Mouse (Mus musculus) neural tube, embryonic 11.5 days (tissue): ENCODE measurements around the gene Cela1. TPM values are rescaled to one million over a fixed set of nuclear protein-coding genes. Genes with fewer than 3 reads are reported as not detected.

Source experiments
- ATAC-seq: fragments of 200-750 bp; cut with Nextera tagmentation; 2 replicates; pipeline ENCODE4 v1.8.0; 2017; ENCODE audit warnings: moderate number of reproducible peaks, mild to moderate bottlenecking, moderate TSS enrichment, moderate library complexity; ENCODE audit not compliant: insufficient read depth, low FRiP score, low TSS enrichment
- DNase-seq: peaks from one replicate; pipeline ENCODE4 v3.0.0-alpha.2; 2015; ENCODE audit warnings: low spot score
- H3K27ac ChIP-seq: fragments of 300-500 bp; sonication (generic); 2 replicates; pipeline ENCODE4 v1.5.1; 2014; ENCODE audit warnings: low read depth, mild to moderate bottlenecking, low read length
- H3K27me3 ChIP-seq: fragments of 300-500 bp; sonication (generic); 2 replicates; pipeline ENCODE4 v1.6.1; 2014; ENCODE audit warnings: mild to moderate bottlenecking, low read length, mixed read lengths; ENCODE audit not compliant: control insufficient read depth, insufficient read depth
- H3K36me3 ChIP-seq: fragments of 300-500 bp; sonication (generic); 2 replicates; pipeline ENCODE4 v1.6.1; 2014; ENCODE audit warnings: mild to moderate bottlenecking, low read length, moderate library complexity, mixed read lengths; ENCODE audit not compliant: control insufficient read depth, insufficient read depth
- H3K4me1 ChIP-seq: fragments of 300-500 bp; sonication (generic); 2 replicates; pipeline ENCODE4 v1.6.1; 2014; ENCODE audit warnings: low read length, mixed read lengths; ENCODE audit not compliant: control insufficient read depth, insufficient read depth
- H3K4me2 ChIP-seq: fragments of 300-500 bp; sonication (generic); 2 replicates; pipeline ENCODE4 v1.6.1; 2014; ENCODE audit warnings: low read depth, mild to moderate bottlenecking, moderate library complexity
- H3K4me3 ChIP-seq: fragments of 300-500 bp; sonication (generic); 2 replicates; pipeline ENCODE4 v1.5.1; 2014; ENCODE audit warnings: low read depth, low read length
- H3K9ac ChIP-seq: fragments of 300-500 bp; sonication (generic); 2 replicates; pipeline ENCODE4 v1.6.1; 2014; ENCODE audit warnings: mild to moderate bottlenecking, low read length
- H3K9me3 ChIP-seq: fragments of 300-500 bp; sonication (generic); 2 replicates; pipeline ENCODE4 v1.6.1; 2016; ENCODE audit warnings: low read length; ENCODE audit not compliant: control insufficient read depth
- WGBS: fragments of 180-500 bp; shearing (Covaris S2); extraction: QIAGEN DNeasy Blood & Tissue Kit; methylation state at CpG from one replicate; pipeline ENCODE4 v1.1.7; 2014; 5-methylcytosine and 5-hydroxymethylcytosine counted together
- polyA plus RNA-seq: library from polyadenylated mRNA; unstranded; fragments of >200 nt; fragmentation: Nextera tagmentation; extraction: Ambion mirVana; gene quantifications from 2 replicates; pipeline ENCODE4 v1.2.1, GENCODE M21; 2014

Gene Cela1
- polyA plus RNA-seq, 1 experiment from 2014 or later: 1.3 TPM

DNA sequence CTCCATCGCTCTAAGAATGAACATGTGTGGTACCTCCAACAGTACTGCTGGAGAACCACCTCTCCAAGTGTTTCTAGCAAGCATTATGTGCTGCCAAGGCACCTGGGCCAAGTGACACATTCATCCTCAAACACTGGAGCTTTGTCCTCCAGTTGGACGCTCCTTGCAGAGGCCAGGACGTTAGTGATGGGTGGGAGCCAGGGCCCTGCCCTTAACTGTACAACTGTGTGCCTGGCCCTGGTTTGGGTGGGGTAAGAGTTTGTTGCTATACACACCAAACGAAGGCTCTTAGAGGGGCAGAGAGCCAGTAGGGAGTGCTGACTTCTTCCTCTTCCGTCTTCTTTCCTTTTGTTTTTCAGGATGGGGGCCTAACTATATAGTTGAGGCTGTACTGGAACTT lies 12.7 kb upstream of the Cela1 start:
- Histone ChIP-seq H3K4me1 (no peaks in the 10 kb centered on the region), H3K27ac (no peak overlapping the region), H3K9me3 (no peaks in the 10 kb centered on the region), H3K4me3 (no peak overlapping the region), H3K36me3 (no peaks in the 10 kb centered on the region), H3K27me3 (0 out of 2 replicates have a peak, but pooled peaks cover 5% of the 10 kb centered on the region), H3K9ac (no peak overlapping the region), H3K4me2 (no peak overlapping the region)
- DNase-seq (no peak), ATAC-seq (no peak)
- 76% methylated on average over 5 of the region's 5 CpGs for WGBS

DNA sequence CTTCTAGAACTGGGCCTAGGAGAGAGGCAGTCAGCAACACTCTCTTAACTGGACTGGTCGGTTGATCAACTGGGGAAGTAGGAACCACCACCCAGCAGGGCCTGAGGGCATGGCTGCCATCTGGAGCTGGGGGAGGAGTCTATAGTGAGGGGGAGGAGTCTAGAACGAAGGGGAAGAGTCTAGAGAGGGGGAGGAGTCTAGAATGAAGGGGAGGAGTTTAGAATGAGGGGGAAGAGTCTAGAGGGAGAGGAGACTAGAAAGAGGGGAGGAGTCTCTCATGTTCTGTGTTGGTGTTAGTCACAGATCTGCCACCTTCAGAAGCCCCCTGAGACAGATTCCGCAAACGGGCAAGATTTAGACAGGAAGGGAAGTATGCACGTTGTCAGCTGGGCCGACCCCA lies 11.7 kb upstream of the Cela1 start:
- H3K4me3 ChIP-seq: no peak overlapping the region
- H3K9me3 ChIP-seq: no peaks in the 10 kb centered on the region
- ATAC-seq (no peak), DNase-seq (no peak)
- no peak overlapping the region for H3K9ac ChIP-seq
- 78% methylated on average over 6 of the region's 6 CpGs for WGBS
- H3K27me3 ChIP-seq: 0 out of 2 replicates have a peak, but pooled peaks cover 5% of the 10 kb centered on the region
- no peak overlapping the region for H3K4me2 ChIP-seq
- H3K36me3 ChIP-seq: no peaks in the 10 kb centered on the region
- no peak overlapping the region for H3K27ac ChIP-seq
- H3K4me1 ChIP-seq: no peaks in the 10 kb centered on the region

DNA sequence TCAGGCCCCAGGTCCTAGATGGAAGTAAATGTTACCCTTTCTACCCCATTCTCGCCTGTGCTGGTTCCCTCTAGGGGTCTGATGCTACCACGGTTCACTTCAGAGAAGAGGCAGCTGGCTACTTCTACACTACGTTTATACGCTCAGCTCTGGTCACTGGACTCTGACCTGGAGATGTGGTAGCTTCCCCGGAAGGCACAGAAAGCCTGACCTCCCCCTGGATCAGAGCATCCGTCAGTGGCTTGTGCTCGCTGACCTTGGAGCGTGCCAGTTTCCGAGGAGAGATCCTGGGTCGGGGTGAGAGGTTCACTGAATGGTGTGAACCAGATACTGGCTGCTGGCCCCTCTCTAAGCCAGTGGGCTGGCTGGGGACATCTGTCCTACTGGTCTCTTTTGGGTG lies 10.4 kb upstream of the Cela1 start:
- WGBS: 83% methylated on average over 10 of the region's 10 CpGs
- H3K9me3 ChIP-seq: no peaks in the 10 kb centered on the region
- H3K4me1 ChIP-seq: no peaks in the 10 kb centered on the region
- DNase-seq (no peak), ATAC-seq (no peak)
- no peaks in the 10 kb centered on the region for H3K27me3 ChIP-seq
- H3K9ac ChIP-seq: no peak overlapping the region
- H3K4me3 ChIP-seq: no peak overlapping the region
- H3K4me2 ChIP-seq: no peak overlapping the region
- no peaks in the 10 kb centered on the region for H3K36me3 ChIP-seq
- no peak overlapping the region for H3K27ac ChIP-seq

DNA sequence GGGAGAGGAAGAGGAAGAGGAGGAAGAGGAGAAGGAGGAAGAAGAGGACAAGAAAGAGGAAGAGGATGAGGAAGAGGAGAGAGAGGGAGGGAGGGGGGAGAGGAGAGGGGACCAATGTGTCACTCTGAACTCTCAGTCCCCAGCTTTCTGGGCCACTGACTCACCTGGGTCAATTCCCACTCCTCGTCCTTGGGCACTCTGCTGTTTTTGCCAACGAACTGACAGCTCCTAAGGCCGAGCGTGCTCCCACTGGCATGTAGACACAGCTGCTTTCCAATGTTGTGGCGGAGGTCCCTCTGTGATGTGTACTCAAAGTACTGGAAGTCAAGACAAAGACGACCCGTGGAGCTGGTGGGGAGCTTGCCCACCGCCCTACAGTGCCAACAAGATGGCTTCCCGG lies 6.7 kb upstream of the Cela1 start:
- no peak overlapping the region for H3K9ac ChIP-seq
- H3K9me3 ChIP-seq: no peaks in the 10 kb centered on the region; the same call in 1 of the 2 replicates
- no peak overlapping the region for H3K4me3 ChIP-seq
- no peaks in the 10 kb centered on the region for H3K36me3 ChIP-seq
- ATAC-seq (no peak), DNase-seq (no peak)
- no peak overlapping the region for H3K4me2 ChIP-seq
- 91% methylated on average over 9 of the region's 9 CpGs for WGBS
- H3K27ac ChIP-seq: no peak overlapping the region
- H3K4me1 ChIP-seq: no peaks in the 10 kb centered on the region
- no peaks in the 10 kb centered on the region for H3K27me3 ChIP-seq

DNA sequence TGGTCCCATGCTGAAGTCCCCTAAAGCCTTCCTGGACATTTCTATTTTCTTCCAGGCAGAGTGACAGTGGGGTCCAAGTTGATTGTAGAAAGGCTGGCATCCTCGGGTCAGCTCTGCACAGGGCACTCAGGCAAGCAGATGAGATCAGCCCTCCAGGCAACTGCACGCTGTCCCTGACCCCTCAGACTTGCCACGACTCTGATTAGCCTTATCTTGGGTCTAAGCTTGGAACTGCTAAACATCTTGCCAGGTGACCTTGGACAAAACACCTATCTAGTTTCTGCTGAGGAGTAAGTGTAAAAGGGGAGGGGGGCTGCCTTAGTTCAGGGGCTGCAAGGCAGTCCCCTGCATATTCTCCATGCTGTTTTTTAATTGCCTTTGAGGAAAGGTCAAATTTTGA lies 4.3 kb upstream of the Cela1 start:
- Histone ChIP-seq H3K27me3 (no peaks in the 10 kb centered on the region), H3K27ac (no peak overlapping the region), H3K4me1 (peaks cover 7% of the 10 kb centered on the region), H3K4me2 (no peak overlapping the region), H3K36me3 (no peaks in the 10 kb centered on the region), H3K9me3 (no peaks in the 10 kb centered on the region; the same call in 1 of the 2 replicates), H3K9ac (no peak overlapping the region), H3K4me3 (no peak overlapping the region)
- DNase-seq (no peak), ATAC-seq (no peak)
- 77% methylated on average over 3 of the region's 3 CpGs for WGBS

DNA sequence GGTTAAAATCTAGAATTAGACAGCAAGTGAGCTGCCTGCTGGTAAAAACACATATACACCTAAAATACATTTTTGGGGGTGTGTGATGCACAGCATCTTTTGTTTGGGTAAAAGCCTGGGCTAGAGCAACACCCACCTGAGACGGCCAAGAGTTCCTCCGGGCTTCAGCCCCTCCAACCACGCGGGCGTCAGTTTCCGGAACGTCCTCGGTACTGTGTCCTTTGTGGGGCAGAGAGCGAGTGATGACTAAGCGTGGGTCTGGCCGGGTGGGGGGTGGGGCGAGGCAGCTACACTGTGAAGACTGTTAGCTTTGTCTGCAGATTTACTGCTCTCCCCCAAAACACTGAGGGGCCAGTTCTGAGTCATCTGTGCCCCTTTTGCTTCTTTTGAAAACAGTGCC lies 732 bp downstream of the Cela1 start:
- WGBS: 47% methylated on average over 12 of the region's 12 CpGs
- Histone ChIP-seq H3K27ac (no peak overlapping the region), H3K9me3 (no peaks in the 10 kb centered on the region; the same call in 1 of the 2 replicates), H3K4me2 (no peak overlapping the region), H3K4me3 (no peak overlapping the region), H3K9ac (peak overlapping the region; percentile 26), H3K36me3 (no peaks in the 10 kb centered on the region), H3K4me1 (peaks cover 8% of the 10 kb centered on the region), H3K27me3 (no peaks in the 10 kb centered on the region)
- no peak for ATAC-seq
- DNase-seq: no peak

DNA sequence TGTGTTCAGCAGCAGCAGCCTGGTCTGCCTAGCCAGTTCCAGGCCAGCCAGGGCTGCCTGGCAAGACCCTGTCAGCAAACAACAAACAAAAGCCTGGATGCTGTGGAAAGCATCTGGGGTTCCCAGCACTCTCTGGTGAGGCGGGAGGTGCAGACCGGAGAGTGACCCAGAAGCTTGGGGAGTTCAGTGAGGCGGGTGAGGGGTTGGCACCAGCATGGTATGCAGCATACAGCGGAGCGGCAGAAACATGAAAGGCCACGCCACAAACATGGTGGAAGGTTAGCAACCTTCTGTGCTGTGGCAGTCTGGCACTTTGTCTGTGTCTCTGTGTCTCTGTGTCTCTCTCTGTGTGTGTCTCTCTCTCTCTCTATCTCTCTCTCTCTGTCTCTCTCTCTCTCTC lies 1.3 kb downstream of the Cela1 start:
- WGBS: 83% methylated on average over 6 of the region's 6 CpGs
- no peaks in the 10 kb centered on the region for H3K36me3 ChIP-seq
- H3K9ac ChIP-seq: peak overlapping the region; percentile 22; the same call in 1 of the 2 replicates
- ATAC-seq: no peak
- no peaks in the 10 kb centered on the region for H3K27me3 ChIP-seq
- no peaks in the 10 kb centered on the region; the same call in 1 of the 2 replicates for H3K9me3 ChIP-seq
- peaks cover 8% of the 10 kb centered on the region for H3K4me1 ChIP-seq
- H3K4me2 ChIP-seq: no peak overlapping the region
- no peak for DNase-seq
- H3K27ac ChIP-seq: no peak overlapping the region
- H3K4me3 ChIP-seq: no peak overlapping the region

DNA sequence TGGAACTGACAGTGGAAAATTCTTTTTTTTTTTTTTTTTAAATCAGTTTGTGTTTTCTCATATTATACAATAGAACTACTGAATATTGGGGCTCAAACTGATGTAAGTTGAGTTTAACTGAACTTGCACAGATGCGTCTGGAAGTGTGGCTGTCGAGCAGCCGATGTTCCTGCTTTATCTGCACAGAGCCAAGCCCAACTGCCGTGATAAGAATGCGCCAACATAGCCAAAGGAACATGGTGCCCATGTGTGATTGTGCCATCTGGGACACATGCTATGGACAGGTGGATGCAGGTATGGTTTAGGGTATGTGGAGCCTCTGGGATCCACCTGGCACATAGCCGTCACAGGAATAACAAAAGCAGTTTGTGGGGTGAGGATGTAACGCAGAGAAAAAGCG lies 1.9 kb downstream of the Cela1 start:
- no peak overlapping the region for H3K4me2 ChIP-seq
- no peak for ATAC-seq
- no peaks in the 10 kb centered on the region; the same call in 1 of the 2 replicates for H3K9me3 ChIP-seq
- no peak overlapping the region for H3K27ac ChIP-seq
- no peak overlapping the region for H3K4me3 ChIP-seq
- no peak for DNase-seq
- WGBS: 90% methylated on average over 8 of the region's 8 CpGs
- H3K27me3 ChIP-seq: no peaks in the 10 kb centered on the region
- no peaks in the 10 kb centered on the region for H3K36me3 ChIP-seq
- H3K9ac ChIP-seq: no peak overlapping the region
- H3K4me1 ChIP-seq: peaks cover 8% of the 10 kb centered on the region

DNA sequence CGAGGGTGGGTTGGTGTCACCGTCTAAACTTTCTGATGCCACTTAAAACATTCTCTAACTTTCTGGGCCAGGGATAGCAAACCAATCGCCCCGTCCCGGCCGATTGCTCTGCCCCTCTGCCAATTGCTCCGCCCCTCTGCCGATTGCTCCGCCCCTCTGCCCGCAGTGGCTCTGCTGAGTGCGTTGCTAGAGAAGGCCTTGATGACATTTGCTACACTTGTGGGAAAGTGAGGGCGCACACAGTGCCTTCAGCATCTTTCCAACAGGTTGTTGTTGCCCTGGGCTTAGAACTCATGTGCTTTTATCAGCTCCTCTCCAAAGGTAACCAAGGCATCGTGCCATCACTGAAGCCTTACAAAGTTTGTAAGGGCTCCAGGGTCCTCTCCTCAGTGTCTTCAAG lies 2.5 kb downstream of the Cela1 start:
- DNase-seq (no peak), ATAC-seq (no peak)
- Histone ChIP-seq H3K9me3 (no peaks in the 10 kb centered on the region; the same call in 1 of the 2 replicates), H3K4me3 (no peak overlapping the region), H3K4me1 (peaks cover 8% of the 10 kb centered on the region), H3K36me3 (no peaks in the 10 kb centered on the region), H3K9ac (no peak overlapping the region), H3K27ac (no peak overlapping the region), H3K4me2 (no peak overlapping the region), H3K27me3 (no peaks in the 10 kb centered on the region)
- WGBS: 19% methylated on average over 13 of the region's 13 CpGs
